Mouse (Mus musculus): ENCODE data around the gene Sh3kbp1. TPM values are rescaled to one million over a fixed set of nuclear protein-coding genes. Genes with fewer than 3 reads are reported as not detected.

Gene Sh3kbp1
- polyA plus RNA-seq, 1 experiment from 2014 or later = 48.6 TPM

Other genes with a start within 250 kb of the Sh3kbp1 start
- gene Map7d2, start 212.7 kb upstream of the Sh3kbp1 start, polyA plus RNA-seq (2014; fragmentation: Nextera tagmentation; extraction: Ambion mirVana) = 44.4 and 44.7 TPM in 2 replicates
- 30.5 and 31.1 TPM in 2 replicates for gene Bclaf3, start 100.6 kb upstream of the Sh3kbp1 start, polyA plus RNA-seq (2014; fragmentation: Nextera tagmentation; extraction: Ambion mirVana)

Data from neural tube, embryonic 14.5 days (tissue).